Mouse (Mus musculus): Measurements from ENCODE around the gene Hes5. TPM values are rescaled to one million over a fixed set of nuclear protein-coding genes. Genes with fewer than 3 reads are reported as not detected.

Gene Hes5
- not detected for polyA plus RNA-seq (2014; fragmentation: Illumina TruSeq; extraction: RNeasy Lipid Tissue Mini Kit (QIAGEN cat#74804); ENCODE audit: low read depth, low replicate concordance)

DNA sequence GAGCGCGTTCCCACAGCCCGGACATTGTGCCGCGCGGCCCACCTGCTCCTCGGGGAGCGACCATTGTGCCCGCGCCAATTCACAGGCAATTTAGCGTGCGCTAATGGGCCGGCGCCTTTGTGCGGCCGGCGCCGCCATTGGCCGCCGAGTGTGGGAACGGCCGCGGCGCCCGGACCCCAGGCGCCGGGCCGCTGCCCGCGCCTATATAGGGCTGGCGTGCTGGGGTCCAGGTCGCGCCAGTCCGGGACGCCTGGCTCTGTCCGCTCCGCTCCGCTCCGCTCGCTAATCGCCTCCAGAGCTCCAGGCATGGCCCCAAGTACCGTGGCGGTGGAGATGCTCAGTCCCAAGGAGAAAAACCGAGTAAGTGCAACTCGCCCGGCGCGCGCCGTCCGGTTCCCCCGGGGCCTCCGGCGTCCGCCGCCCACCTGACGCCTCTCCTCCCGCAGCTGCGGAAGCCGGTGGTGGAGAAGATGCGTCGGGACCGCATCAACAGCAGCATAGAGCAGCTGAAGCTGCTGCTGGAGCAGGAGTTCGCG lies at the start of gene Hes5:
Gene Hes5, plus strand, starts transcription at position 234 of the 536 bp plus-strand sequence.

DNA sequence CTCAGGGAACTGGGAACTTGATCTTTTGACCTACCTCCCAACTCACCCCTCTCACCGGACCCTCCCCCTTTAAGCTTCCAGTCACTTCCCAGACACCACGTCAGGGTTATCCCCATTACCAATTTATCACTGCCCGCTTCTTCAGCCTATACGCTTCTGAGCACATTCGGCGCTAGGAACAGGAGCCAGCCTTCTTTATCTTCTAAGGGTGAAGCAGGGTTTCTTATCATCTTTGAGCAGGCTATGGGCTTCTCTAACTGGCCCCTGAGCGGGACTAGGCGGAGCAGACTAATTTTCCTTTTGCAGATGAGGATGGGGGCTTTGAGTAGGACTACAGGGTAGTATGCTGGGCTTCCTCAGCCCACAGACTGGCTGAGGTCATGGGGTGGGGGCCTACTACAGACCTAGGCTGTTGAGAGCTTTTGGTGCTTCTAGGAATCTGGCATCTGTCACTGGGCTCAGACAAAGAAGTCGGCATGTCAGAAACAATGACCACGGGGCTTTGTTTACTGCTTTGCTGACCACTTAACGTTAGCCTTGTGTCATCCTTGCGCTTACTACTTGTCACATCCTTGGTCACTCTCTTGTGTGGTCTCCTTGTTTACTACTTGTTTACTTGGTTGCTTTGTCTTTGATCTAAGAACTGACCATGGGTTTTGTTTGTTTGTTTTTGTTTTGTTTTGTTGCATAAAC lies 32.2 kb upstream of the Hes5 start, which contains the start of gene Tnfrsf14:
Gene Tnfrsf14, minus strand, starts transcription at position 169 of the 693 bp plus-strand sequence.

DNA sequence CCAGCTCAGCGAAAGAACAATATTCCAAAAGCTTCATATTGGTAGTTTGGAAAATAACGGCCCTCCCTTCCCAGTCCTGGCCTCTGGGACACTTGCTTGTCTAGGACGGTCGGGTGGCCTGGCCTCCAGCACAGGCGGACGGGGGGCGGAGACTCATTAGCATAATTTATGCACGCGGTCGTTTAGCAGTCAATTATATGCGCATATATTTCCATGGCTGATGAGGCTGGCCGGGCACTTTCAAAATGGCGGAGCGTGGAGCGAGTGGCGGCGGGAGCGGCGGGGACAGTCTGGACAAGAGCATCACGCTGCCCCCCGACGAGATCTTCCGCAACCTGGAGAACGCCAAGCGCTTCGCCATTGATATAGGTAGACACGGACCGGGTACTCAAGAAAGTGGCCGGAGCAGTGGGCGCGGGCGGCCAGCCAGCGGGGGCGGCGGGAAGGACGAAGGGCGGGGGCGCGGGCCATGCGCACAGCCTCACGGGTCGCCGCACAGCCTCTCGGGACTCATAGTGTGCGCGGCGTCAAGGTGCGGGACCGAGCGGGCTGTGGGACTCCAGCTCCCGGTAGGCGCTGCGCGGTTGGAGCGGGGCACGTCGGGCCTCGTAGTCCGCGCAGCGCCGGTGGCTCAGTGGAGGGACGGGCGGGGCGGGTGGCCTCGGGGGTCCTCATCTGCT lies 3.3 kb downstream of the Hes5 start, which contains the start of gene Pank4:
Gene Pank4, plus strand, starts transcription at position 223 of the 680 bp plus-strand sequence.

Other genes starting within 250 kb of the Hes5 start
- gene Ttc34, start 123.5 kb upstream of the Hes5 start, polyA plus RNA-seq (2014; fragmentation: Illumina TruSeq; extraction: RNeasy Lipid Tissue Mini Kit (QIAGEN cat#74804); ENCODE audit: low read depth, low replicate concordance) = not detected
- not detected for gene Mmel1, start 91.3 kb upstream of the Hes5 start, polyA plus RNA-seq (2014; fragmentation: Illumina TruSeq; extraction: RNeasy Lipid Tissue Mini Kit (QIAGEN cat#74804); ENCODE audit: low read depth, low replicate concordance)
- 164 TPM for gene Fam213b, start 61.8 kb upstream of the Hes5 start, polyA plus RNA-seq (2014; fragmentation: Illumina TruSeq; extraction: RNeasy Lipid Tissue Mini Kit (QIAGEN cat#74804); ENCODE audit: low read depth, low replicate concordance)
- 5.6 TPM for gene Tnfrsf14, start 32.4 kb upstream of the Hes5 start, polyA plus RNA-seq (2014; fragmentation: Illumina TruSeq; extraction: RNeasy Lipid Tissue Mini Kit (QIAGEN cat#74804); ENCODE audit: low read depth, low replicate concordance)
- gene Pank4, start 3.2 kb downstream of the Hes5 start, polyA plus RNA-seq (2014; fragmentation: Illumina TruSeq; extraction: RNeasy Lipid Tissue Mini Kit (QIAGEN cat#74804); ENCODE audit: low read depth, low replicate concordance) = 57.1 TPM
- gene Plch2, start 95.9 kb downstream of the Hes5 start, polyA plus RNA-seq (2014; fragmentation: Illumina TruSeq; extraction: RNeasy Lipid Tissue Mini Kit (QIAGEN cat#74804); ENCODE audit: low read depth, low replicate concordance) = not detected
- gene Pex10, start 106.1 kb downstream of the Hes5 start, polyA plus RNA-seq (2014; fragmentation: Illumina TruSeq; extraction: RNeasy Lipid Tissue Mini Kit (QIAGEN cat#74804); ENCODE audit: low read depth, low replicate concordance) = 18.9 TPM
- gene Rer1, start 125.5 kb downstream of the Hes5 start, polyA plus RNA-seq (2014; fragmentation: Illumina TruSeq; extraction: RNeasy Lipid Tissue Mini Kit (QIAGEN cat#74804); ENCODE audit: low read depth, low replicate concordance) = 108 TPM
- 1.2 TPM for gene Morn1, start 125.7 kb downstream of the Hes5 start, polyA plus RNA-seq (2014; fragmentation: Illumina TruSeq; extraction: RNeasy Lipid Tissue Mini Kit (QIAGEN cat#74804); ENCODE audit: low read depth, low replicate concordance)

All from heart, adult 10 weeks (tissue).